Mouse (Mus musculus) kidney, embryonic 14.5 days (tissue): ENCODE data around the gene Hivep3. TPM values are rescaled to one million over a fixed set of nuclear protein-coding genes. Genes with fewer than 3 reads are reported as not detected.

ENCODE experiments used
- ATAC-seq: fragments of 200-750 bp; cut with Nextera tagmentation; 2 replicates; pipeline ENCODE4 v1.8.0; 2017; ENCODE audit warnings: moderate number of reproducible peaks, mild to moderate bottlenecking, moderate TSS enrichment, moderate library complexity; ENCODE audit not compliant: low FRiP score, low TSS enrichment
- H3K27ac ChIP-seq: fragments of 300-500 bp; sonication (generic); 2 replicates; pipeline ENCODE4 v1.5.1; 2014; ENCODE audit warnings: low read depth, mild to moderate bottlenecking, low read length, moderate library complexity, mixed read lengths
- H3K27me3 ChIP-seq: fragments of 300-500 bp; sonication (generic); 2 replicates; pipeline ENCODE4 v1.6.1; 2014; ENCODE audit warnings: mild to moderate bottlenecking, low read length; ENCODE audit not compliant: control insufficient read depth, insufficient read depth
- H3K36me3 ChIP-seq: fragments of 300-500 bp; sonication (generic); 2 replicates; pipeline ENCODE4 v1.6.1; 2014; ENCODE audit warnings: low read length, mixed read lengths; ENCODE audit not compliant: control insufficient read depth, insufficient read depth
- H3K4me1 ChIP-seq: fragments of 300-500 bp; sonication (generic); 2 replicates; pipeline ENCODE4 v1.6.1; 2014; ENCODE audit warnings: low read length, mixed read lengths; ENCODE audit not compliant: control insufficient read depth, insufficient read depth
- H3K4me2 ChIP-seq: fragments of 300-500 bp; sonication (generic); replicated peaks from 2 replicates; pipeline ENCODE4 v1.6.1; 2014; ENCODE audit warnings: low read depth, mild to moderate bottlenecking, low read length
- H3K4me3 ChIP-seq: fragments of 300-500 bp; sonication (generic); 2 replicates; pipeline ENCODE4 v1.5.1; 2014; ENCODE audit warnings: mild to moderate bottlenecking, low read length
- H3K9ac ChIP-seq: fragments of 300-500 bp; sonication (generic); 2 replicates; pipeline ENCODE4 v1.6.1; 2014; ENCODE audit warnings: low read depth, mild to moderate bottlenecking, low read length, moderate library complexity
- H3K9me3 ChIP-seq: fragments of 300-500 bp; sonication (generic); 2 replicates; pipeline ENCODE4 v1.6.1; 2016; ENCODE audit warnings: low read length; ENCODE audit not compliant: control insufficient read depth
- WGBS: fragments of 180-500 bp; shearing (Covaris S2); extraction: QIAGEN DNeasy Blood & Tissue Kit; methylation state at CpG from one replicate; pipeline ENCODE4 v1.1.7; 2014; 5-methylcytosine and 5-hydroxymethylcytosine counted together
- polyA plus RNA-seq: library from polyadenylated mRNA; unstranded; fragments of >200 nt; fragmentation: Nextera tagmentation; extraction: Ambion mirVana; gene quantifications from 2 replicates; pipeline ENCODE4 v1.2.1, GENCODE M21; 2014

The Hivep3 gene
- polyA plus RNA-seq, 1 experiment from 2014 or later = 6.3 TPM

GRCm38 (mm10) chr4:119779561-119780400 is 46.2 kb downstream of the Hivep3 start:
- no peak overlapping the region for H3K27ac ChIP-seq
- ATAC-seq = no peak
- no peaks in the 10 kb centered on the region for H3K27me3 ChIP-seq
- no peaks in the 10 kb centered on the region for H3K4me1 ChIP-seq
- H3K9ac ChIP-seq = no peak overlapping the region
- H3K36me3 ChIP-seq = no peaks in the 10 kb centered on the region
- H3K9me3 ChIP-seq = no peaks in the 10 kb centered on the region
- no peak overlapping the region for H3K4me3 ChIP-seq
- 35% methylated on average over 5 of the region's 5 CpGs for WGBS
- H3K4me2 ChIP-seq = no peak overlapping the region

GRCm38 (mm10) chr4:119780881-119781280 is 47.3 kb downstream of the Hivep3 start:
- H3K4me2 ChIP-seq = no peak overlapping the region
- no peaks in the 10 kb centered on the region for H3K4me1 ChIP-seq
- H3K9me3 ChIP-seq = no peaks in the 10 kb centered on the region
- no peaks in the 10 kb centered on the region for H3K36me3 ChIP-seq
- H3K4me3 ChIP-seq = no peak overlapping the region
- H3K27me3 ChIP-seq = no peaks in the 10 kb centered on the region
- no peak overlapping the region for H3K27ac ChIP-seq
- H3K9ac ChIP-seq = no peak overlapping the region
- 60% methylated on average over 6 of the region's 6 CpGs for WGBS
- no peak for ATAC-seq

GRCm38 (mm10) chr4:119784959-119785358 is 51.4 kb downstream of the Hivep3 start:
- no peak overlapping the region for H3K9ac ChIP-seq
- no peak for ATAC-seq
- H3K4me1 ChIP-seq = no peaks in the 10 kb centered on the region
- no peaks in the 10 kb centered on the region for H3K36me3 ChIP-seq
- H3K4me3 ChIP-seq = no peak overlapping the region
- no peaks in the 10 kb centered on the region for H3K27me3 ChIP-seq
- 91% methylated on average over 3 of the region's 3 CpGs for WGBS
- H3K27ac ChIP-seq = no peak overlapping the region
- H3K9me3 ChIP-seq = no peaks in the 10 kb centered on the region
- H3K4me2 ChIP-seq = no peak overlapping the region

GRCm38 (mm10) chr4:119786307-119786706 is 52.7 kb downstream of the Hivep3 start:
- 71% methylated on average over 2 of the region's 2 CpGs for WGBS

GRCm38 (mm10) chr4:119786721-119787120 is 53.1 kb downstream of the Hivep3 start:
- WGBS = 67% methylated on average over 1 of the region's 2 CpGs
- Histone ChIP-seq H3K9me3 (no peaks in the 10 kb centered on the region), H3K4me2 (no peak overlapping the region), H3K27ac (no peak overlapping the region), H3K27me3 (no peaks in the 10 kb centered on the region), H3K4me3 (no peak overlapping the region), H3K4me1 (no peaks in the 10 kb centered on the region), H3K36me3 (no peaks in the 10 kb centered on the region), H3K9ac (no peak overlapping the region)
- ATAC-seq = no peak

More at GRCm38 (mm10) chr4:119786307-119786706, 52.7 kb downstream of the Hivep3 start:
- Histone ChIP-seq H3K4me1 (no peaks in the 10 kb centered on the region), H3K9me3 (no peaks in the 10 kb centered on the region), H3K27ac (no peak overlapping the region), H3K27me3 (no peaks in the 10 kb centered on the region), H3K4me3 (no peak overlapping the region), H3K36me3 (no peaks in the 10 kb centered on the region), H3K4me2 (no peak overlapping the region), H3K9ac (no peak overlapping the region)
- ATAC-seq = no peak

- Histone ChIP-seq H3K4me1 (no peaks in the 10 kb centered on the region), H3K9ac (no peak overlapping the region), H3K9me3 (no peaks in the 10 kb centered on the region), H3K27me3 (no peaks in the 10 kb centered on the region), H3K36me3 (no peaks in the 10 kb centered on the region), H3K4me2 (no peak overlapping the region), H3K4me3 (no peak overlapping the region), H3K27ac (no peak overlapping the region)
- no peak for ATAC-seq
- 95% methylated on average over 6 of the region's 6 CpGs for WGBS
These were observed 55.2 kb downstream of the Hivep3 start for GRCm38 (mm10) chr4:119788746-119789145.

GRCm38 (mm10) chr4:119789495-119790148 is 56.0 kb downstream of the Hivep3 start:
- 76% methylated on average over 9 of the region's 9 CpGs for WGBS

GRCm38 (mm10) chr4:119798891-119799290 is 65.3 kb downstream of the Hivep3 start:
- Histone ChIP-seq H3K4me3 (no peak overlapping the region), H3K36me3 (no peaks in the 10 kb centered on the region), H3K4me1 (no peaks in the 10 kb centered on the region), H3K27ac (no peak overlapping the region), H3K9ac (no peak overlapping the region), H3K27me3 (no peaks in the 10 kb centered on the region), H3K9me3 (no peaks in the 10 kb centered on the region), H3K4me2 (no peak overlapping the region)
- ATAC-seq = no peak
- 64% methylated on average over 3 of the region's 3 CpGs for WGBS

More at GRCm38 (mm10) chr4:119789495-119790148, 56.0 kb downstream of the Hivep3 start:
- Histone ChIP-seq H3K9me3 (no peaks in the 10 kb centered on the region), H3K4me1 (no peaks in the 10 kb centered on the region), H3K4me2 (no peak overlapping the region), H3K27me3 (no peaks in the 10 kb centered on the region), H3K4me3 (no peak overlapping the region), H3K9ac (no peak overlapping the region), H3K36me3 (no peaks in the 10 kb centered on the region), H3K27ac (no peak overlapping the region)
- ATAC-seq = no peak

GRCm38 (mm10) chr4:119806556-119806955 is 73.0 kb downstream of the Hivep3 start:
- H3K4me2 ChIP-seq = no peak overlapping the region
- no peak for ATAC-seq
- no peak overlapping the region for H3K4me3 ChIP-seq
- 86% methylated on average over 2 of the region's 2 CpGs for WGBS
- H3K36me3 ChIP-seq = no peaks in the 10 kb centered on the region
- no peaks in the 10 kb centered on the region for H3K9me3 ChIP-seq
- no peak overlapping the region for H3K27ac ChIP-seq
- H3K27me3 ChIP-seq = no peaks in the 10 kb centered on the region; the same call in 1 of the 2 replicates
- no peak overlapping the region for H3K9ac ChIP-seq
- H3K4me1 ChIP-seq = no peaks in the 10 kb centered on the region
